Mouse (Mus musculus): ENCODE results near the gene Acot8. TPM values are rescaled to one million over a fixed set of nuclear protein-coding genes. Genes with fewer than 3 reads are reported as not detected.
A peak's percentile ranks its signal among the peaks of the same experiment; 100 is the strongest.

The Acot8 gene
- total RNA-seq, 2 experiments from 2014 or later: 30.1 to 31.3 TPM

GRCm38 (mm10) chr2:164784869-164785420 lies 19.7 kb downstream of the Acot8 start:
- DNase-seq (ENCODE audit: low spot score in 2 of 2): no peak

GRCm38 (mm10) chr2:164783926-164784581 lies 20.6 kb downstream of the Acot8 start:
- no peak for DNase-seq (ENCODE audit: low spot score in 2 of 2)

DNA sequence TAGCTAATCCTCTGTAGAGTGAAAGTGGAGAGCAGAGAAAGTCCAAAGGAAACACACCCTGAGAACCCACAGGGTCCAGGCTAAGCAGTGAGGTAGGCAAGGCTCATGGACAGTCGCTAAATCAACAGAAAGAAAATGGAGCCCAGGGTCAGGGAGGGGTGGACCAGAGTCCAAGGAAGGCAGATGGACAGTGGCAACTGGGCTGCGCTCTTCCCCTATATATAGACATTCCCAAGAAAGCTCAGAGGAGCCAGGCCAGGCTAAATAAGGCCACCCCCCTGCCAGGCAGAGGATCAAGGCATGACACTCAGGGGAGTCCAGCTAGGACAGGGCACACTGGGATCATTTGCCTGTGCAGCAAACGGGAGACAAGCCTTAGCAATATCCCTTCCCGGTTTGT lies 22.8 kb downstream of the Acot8 start:
- DNase-seq (ENCODE audit: low spot score in 2 of 2): no peak

DNA sequence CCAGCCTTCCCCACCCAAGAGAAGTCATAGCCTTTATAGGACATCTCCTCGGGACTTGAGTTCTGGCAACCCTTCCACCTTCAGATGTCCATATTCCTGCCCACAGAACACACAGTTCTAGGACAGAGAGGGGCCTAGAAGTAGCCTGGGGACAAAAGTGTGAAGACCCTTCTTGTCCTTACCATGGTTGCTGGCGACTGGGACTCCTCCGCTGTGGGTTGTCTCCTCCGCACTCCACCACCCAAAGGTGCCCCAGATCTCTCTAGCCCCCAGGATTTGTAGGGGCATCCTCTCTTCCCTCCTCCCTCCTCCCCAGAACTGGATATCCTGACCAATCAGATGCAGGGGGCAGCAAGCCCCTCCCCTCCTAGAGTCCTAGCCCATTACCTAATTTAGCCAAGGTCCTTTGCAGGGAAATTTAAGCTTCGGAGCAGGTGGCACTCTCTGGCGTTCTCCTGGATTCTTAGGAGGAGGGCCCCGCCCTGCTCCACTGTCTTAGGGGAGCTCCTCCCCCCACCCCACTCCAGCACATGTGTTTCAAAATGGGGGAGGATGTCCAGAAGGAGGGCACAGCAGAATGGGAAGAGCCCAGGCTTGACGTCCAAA lies 25.1 kb downstream of the Acot8 start, which contains the start of gene Tnnc2:
TSS of gene Tnnc2 (minus strand) at position 487 of the 606 bp plus-strand sequence.
- no peak for DNase-seq (ENCODE audit: low spot score in 2 of 2)

GRCm38 (mm10) chr2:164778809-164779208 lies 25.9 kb downstream of the Acot8 start:
- DNase-seq (ENCODE audit: low spot score in 2 of 2): no peak

DNA sequence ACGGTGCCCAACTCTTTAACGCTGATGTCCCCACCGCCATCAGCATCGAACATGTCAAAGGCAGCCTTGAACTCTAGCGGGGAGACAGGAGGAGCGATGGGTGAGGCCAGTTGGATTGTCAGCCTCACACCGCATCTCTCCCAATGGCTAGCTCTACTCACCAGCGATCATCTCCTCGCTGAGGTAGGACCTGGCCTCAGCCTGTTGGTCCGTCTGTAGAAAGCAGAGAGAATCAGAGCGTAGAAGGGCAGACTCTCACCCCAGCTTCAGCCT lies 26.7 kb downstream of the Acot8 start:
- DNase-seq (ENCODE audit: low spot score in 2 of 2): no peak

DNA sequence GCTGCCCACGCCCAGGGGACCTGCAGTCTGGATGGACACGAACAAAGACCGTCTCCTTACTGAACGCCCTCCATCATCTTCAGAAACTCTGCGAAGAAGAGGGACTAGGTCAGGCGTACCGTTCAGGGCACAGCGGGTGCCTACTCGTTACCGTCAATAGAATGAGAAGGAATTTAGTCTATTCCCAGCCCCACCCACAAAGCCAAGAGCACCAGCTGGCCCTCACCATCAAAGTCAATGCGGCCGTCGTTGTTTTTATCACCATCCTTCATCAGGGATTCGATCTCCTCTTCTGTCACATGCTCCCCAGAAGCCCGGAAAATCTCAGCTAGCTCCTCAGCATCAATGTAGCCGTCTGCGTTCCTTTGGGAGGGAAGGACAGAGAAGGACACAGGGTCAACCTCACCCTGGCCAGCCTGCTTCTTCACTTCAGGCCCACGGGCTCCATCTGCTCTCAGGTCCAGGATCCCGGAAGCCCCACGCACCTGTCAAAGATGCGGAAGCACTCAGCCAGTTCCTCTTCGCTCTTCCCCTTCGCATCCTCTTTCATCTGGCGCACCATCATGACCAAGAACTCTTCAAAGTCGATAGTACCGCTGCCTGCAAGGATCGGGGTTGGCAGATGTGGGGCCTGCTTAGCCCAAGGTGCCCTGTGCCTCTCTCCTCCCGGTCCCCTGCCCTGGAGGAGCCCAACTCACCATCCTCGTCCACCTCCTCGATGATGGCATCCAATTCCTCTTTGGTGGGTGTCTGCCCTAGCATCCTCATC lies 27.3 kb downstream of the Acot8 start:
- no peak for DNase-seq (ENCODE audit: low spot score in 2 of 2)

GRCm38 (mm10) chr2:164776801-164777200 lies 27.9 kb downstream of the Acot8 start:
- no peak for DNase-seq (ENCODE audit: low spot score in 2 of 2)

- no peak for DNase-seq (ENCODE audit: low spot score in 2 of 2)
Measured at GRCm38 (mm10) chr2:164776130-164776529, 28.6 kb downstream of the Acot8 start.

GRCm38 (mm10) chr2:164773989-164774364 lies 30.7 kb downstream of the Acot8 start:
- no peak for DNase-seq (ENCODE audit: low spot score in 2 of 2)

DNA sequence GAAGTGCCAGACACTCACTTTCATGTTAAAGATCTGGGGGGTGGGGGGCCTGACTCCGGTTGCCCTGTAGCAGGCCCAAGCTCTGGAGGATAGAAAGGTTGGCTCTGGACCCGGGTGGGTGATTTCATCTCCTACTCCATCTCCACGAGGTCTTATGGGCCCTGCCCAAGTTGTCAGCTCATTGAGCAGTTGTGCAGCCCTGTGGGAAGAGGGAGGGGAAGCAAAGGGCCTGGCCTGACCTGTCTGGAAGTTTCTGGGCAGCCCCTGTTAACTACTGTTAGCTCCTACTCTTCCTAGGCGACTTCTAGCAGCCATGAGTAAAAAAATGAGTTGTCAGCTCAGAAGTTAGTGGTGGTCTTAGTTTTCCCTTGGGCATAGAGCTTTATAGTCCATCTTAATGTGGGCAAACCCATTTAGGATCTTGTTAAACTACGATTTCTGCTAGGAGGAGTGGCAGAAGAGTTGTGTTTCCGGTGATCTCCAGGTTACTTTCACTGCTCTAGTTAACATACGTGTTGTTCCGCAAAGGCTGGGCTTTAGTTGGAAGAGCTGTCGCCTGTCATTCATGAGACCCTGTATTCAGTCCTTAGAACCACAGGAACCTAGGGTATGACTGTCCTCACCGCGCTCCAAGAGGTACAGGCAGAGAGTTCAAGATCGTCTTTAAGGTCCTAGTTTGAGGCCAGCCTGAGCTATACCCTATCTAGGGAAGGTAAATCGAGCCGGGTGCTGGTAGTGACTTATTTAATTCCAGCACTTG lies 31.3 kb downstream of the Acot8 start:
- DNase-seq (ENCODE audit: low spot score in 2 of 2): no peak

DNA sequence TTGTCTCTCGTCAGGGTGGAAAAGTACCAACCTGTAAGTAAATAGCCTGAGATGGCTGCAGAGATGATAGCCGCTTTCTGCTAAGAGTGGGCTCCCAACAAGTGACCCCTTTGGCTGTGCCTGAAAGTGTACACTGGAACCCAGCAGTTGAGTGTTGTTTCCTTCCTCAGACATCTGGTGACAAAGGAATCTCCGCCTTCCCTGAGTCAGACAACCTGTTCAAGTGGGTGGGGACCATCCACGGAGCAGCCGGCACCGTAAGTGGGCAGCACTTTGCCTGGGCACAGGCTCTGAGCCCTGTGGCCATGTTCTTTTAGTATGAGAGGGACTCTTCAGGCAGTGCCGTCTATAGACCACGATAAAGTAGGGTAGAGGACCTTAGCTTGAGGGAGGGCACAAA lies 33.6 kb downstream of the Acot8 start:
- DNase-seq (ENCODE audit: low spot score in 2 of 2): no peak

- DNase-seq (ENCODE audit: low spot score in 2 of 2): no peak
Measured at GRCm38 (mm10) chr2:164770279-164770678, 34.4 kb downstream of the Acot8 start.

- DNase-seq (ENCODE audit: low spot score in 2 of 2): peak; percentile 94
Measured at GRCm38 (mm10) chr2:164769258-164770037, 35.2 kb downstream of the Acot8 start, which contains the start of gene Ube2c. Ube2c (plus strand) TSS chr2:164769898.

DNA sequence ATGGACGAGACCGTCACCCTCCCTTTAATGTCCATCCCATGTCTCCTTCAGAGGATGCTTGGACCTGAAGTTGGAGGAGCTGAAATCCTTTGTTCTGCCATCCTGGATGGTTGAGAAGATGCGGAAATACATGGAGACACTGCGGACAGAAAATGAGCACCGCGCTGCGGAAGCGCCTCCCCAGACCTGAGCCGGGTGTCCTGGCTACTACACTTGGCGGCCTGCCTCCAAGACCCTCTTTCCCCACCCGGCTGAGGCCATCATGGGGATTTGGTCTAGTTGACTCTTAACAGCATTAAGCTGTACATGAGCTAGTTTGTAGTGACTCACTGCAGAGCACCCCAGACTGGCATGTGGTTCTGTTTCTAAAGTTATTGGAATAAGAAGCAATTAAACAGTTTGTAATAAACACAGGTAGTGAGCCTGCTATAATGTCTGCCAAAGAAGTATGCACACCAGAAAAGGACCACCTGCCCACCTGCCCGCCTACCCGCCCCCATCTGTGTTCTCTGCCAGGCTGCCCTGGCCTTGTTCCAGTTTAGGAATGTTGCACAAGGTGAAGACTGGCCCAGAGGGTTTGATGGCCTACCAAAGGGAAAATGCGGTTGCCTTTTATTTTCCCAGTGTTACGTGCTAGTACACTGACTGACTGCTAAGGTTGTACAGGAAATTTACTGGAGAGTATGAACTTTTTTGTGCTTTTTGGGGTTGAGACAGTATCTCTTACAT lies 36.7 kb downstream of the Acot8 start:
- no peak for DNase-seq (ENCODE audit: low spot score in 2 of 2)

DNA sequence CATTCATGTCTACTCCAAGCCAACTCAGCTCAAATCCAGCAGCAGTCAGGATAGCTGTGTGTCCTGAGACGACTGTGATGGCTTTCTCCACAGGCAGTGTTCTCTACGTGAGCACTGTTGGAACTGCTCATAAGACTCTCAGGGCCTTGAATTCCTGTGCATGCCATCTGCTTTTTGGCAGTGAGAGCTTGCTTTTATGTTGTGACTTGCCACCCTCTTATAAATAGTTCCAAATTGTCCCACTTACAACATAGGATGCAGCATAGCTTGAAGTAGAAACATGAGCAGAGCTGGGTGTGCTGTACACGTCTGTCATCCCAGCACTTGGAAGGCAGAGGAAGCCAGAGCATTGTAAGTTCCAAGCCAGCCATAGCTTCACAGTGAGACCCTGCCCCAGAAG lies 38.8 kb downstream of the Acot8 start:
- DNase-seq (ENCODE audit: low spot score in 2 of 2): no peak

DNA sequence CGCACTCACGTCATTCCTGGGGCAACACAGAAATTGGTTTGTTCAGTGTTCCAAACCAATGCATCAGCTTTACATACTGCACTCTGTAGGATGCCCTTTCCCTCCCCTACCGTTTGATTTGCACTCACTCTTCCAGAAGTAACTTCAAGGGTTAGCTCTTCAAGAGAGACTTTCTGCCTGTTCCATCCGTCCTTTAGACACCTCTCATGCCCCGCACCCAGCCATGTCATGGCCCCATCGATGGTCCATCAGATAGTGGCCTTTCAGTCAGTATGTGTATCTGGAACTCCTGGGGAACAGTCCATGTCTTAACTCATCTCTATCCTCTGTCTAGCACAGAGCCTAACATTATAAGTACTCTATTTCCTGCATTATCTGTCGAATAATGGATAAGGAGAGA lies 42.1 kb downstream of the Acot8 start:
- DNase-seq (ENCODE audit: low spot score in 2 of 2): no peak

GRCm38 (mm10) chr2:164761971-164762370 lies 42.7 kb downstream of the Acot8 start:
- DNase-seq (ENCODE audit: low spot score in 2 of 2): no peak

GRCm38 (mm10) chr2:164761502-164761901 lies 43.2 kb downstream of the Acot8 start:
- no peak for DNase-seq (ENCODE audit: low spot score in 2 of 2)

Data from adrenal gland, postnatal 4 days (tissue).